20 mouse cellular contexts compared by ENCODE assay signal in genomic region chr12:79854507-79854906, GRCm38 (mm10).
DNase-seq lines count a peak whose midpoint lies in the region; ATAC-seq and TF ChIP-seq lines count a peak whose summit lies in the region.
"Had no signal": no experiment of that assay in that cellular context is flagged by ENCODE, and none has a peak within 500 bp of the region (broad histone marks: within the 10 kb centered on the region; RNA-seq: fewer than 3 reads in every experiment).

No protein-coding gene starts in this region.

- H3K4me2 ChIP-seq in forebrain, embryonic 11.5 days (ENCODE audit: low read depth, low read length, severe bottlenecking) = no peak overlapping the region
- H3K4me2 ChIP-seq in forebrain, embryonic 13.5 days = no peak overlapping the region
- no peak overlapping the region for H3K4me2 ChIP-seq in kidney, postnatal 0 days (ENCODE audit: low read length)
- H3K4me2 ChIP-seq: heart, embryonic 12.5 days; limb, embryonic 15.5 days; liver, embryonic 15.5 days; midbrain, embryonic 12.5 days; neural tube, embryonic 12.5 days had no signal

- H3K9ac ChIP-seq in forebrain, embryonic 11.5 days (ENCODE audit: low read length) = no peak overlapping the region
- no peak overlapping the region for H3K9ac ChIP-seq in forebrain, embryonic 13.5 days
- H3K9ac ChIP-seq in kidney, postnatal 0 days (ENCODE audit: low read depth, low read length) = no peak overlapping the region
- H3K9ac ChIP-seq: heart, embryonic 12.5 days; limb, embryonic 15.5 days; liver, embryonic 15.5 days; midbrain, embryonic 12.5 days; neural tube, embryonic 12.5 days had no signal

- no peaks in the 10 kb centered on the region for H3K27me3 ChIP-seq in forebrain, embryonic 11.5 days (ENCODE audit: control insufficient read depth, insufficient read depth, low read length)
- H3K27me3 ChIP-seq in forebrain, embryonic 13.5 days = no peaks in the 10 kb centered on the region
- no peaks in the 10 kb centered on the region for H3K27me3 ChIP-seq in kidney, postnatal 0 days (ENCODE audit: insufficient read depth, low read length)
- no peaks in the 10 kb centered on the region for H3K27me3 ChIP-seq in testis, adult 2 months (ENCODE audit: control insufficient read depth, insufficient read depth, low read length)
- H3K27me3 ChIP-seq: heart, embryonic 12.5 days; limb, embryonic 15.5 days; liver, embryonic 15.5 days; midbrain, embryonic 12.5 days; neural tube, embryonic 12.5 days had no signal

- WGBS in forebrain, embryonic 11.5 days = 92% methylated on average over 2 of the region's 2 CpGs
- 90% methylated on average over 2 of the region's 2 CpGs for WGBS in forebrain, embryonic 13.5 days
- 83% methylated on average over 2 of the region's 2 CpGs for WGBS in kidney, postnatal 0 days

- no peak for TF ChIP-seq POLR2A in testis, adult 2 months (IDR thresholded peaks at IDR 0.05; ENCODE audit: control insufficient read depth, low read depth, low read length)

- no peak for TF ChIP-seq CTCF in kidney, postnatal 0 days (IDR thresholded peaks at IDR 0.05; ENCODE audit: low read depth)
- TF ChIP-seq CTCF in testis, adult 2 months (IDR thresholded peaks at IDR 0.05; ENCODE audit: control insufficient read depth, insufficient read depth, insufficient replicate concordance, low read depth, low read length) = no peak

- no peaks in the 10 kb centered on the region for H3K36me3 ChIP-seq in forebrain, embryonic 11.5 days (ENCODE audit: control insufficient read depth, insufficient read depth, low read length)
- H3K36me3 ChIP-seq in forebrain, embryonic 13.5 days (ENCODE audit: poor library complexity, severe bottlenecking) = no peaks in the 10 kb centered on the region
- H3K36me3 ChIP-seq in kidney, postnatal 0 days (ENCODE audit: insufficient read depth, low read length) = no peaks in the 10 kb centered on the region
- no peaks in the 10 kb centered on the region for H3K36me3 ChIP-seq in testis, adult 2 months (ENCODE audit: control insufficient read depth, insufficient read depth, low read length)
- H3K36me3 ChIP-seq: heart, embryonic 12.5 days; limb, embryonic 15.5 days; liver, embryonic 15.5 days; midbrain, embryonic 12.5 days; neural tube, embryonic 12.5 days had no signal

- H3K4me1 ChIP-seq in forebrain, embryonic 11.5 days (replicated peaks; ENCODE audit: control insufficient read depth, insufficient read depth, low read length) = peaks cover 2% of the 10 kb centered on the region
- H3K4me1 ChIP-seq in forebrain, embryonic 13.5 days = peaks cover 11% of the 10 kb centered on the region
- peaks cover 18% of the 10 kb centered on the region; the same call in 1 of the 2 replicates for H3K4me1 ChIP-seq in kidney, postnatal 0 days (replicated peaks; ENCODE audit: insufficient read depth, low read length)
- peaks cover 2% of the 10 kb centered on the region; the same call in 1 of the 2 replicates for H3K4me1 ChIP-seq in testis, adult 2 months (ENCODE audit: control insufficient read depth, insufficient read depth, low read length)

- no peak overlapping the region for H3K27ac ChIP-seq in forebrain, embryonic 11.5 days (ENCODE audit: low read depth, low read length)
- no peak overlapping the region for H3K27ac ChIP-seq in forebrain, embryonic 13.5 days
- H3K27ac ChIP-seq in kidney, postnatal 0 days = peak overlapping the region; percentile 47; the same call in 1 of the 2 replicates
- peak overlapping the region; percentile 40; the same call in 1 of the 2 replicates for H3K27ac ChIP-seq in testis, adult 2 months (ENCODE audit: control insufficient read depth, insufficient read depth, low read depth, low read length)
- H3K27ac ChIP-seq: liver, embryonic 15.5 days; midbrain, embryonic 12.5 days; neural tube, embryonic 12.5 days had no signal

- ATAC-seq in forebrain, embryonic 11.5 days (replicated peaks; ENCODE audit: low FRiP score) = no peak
- ATAC-seq in forebrain, embryonic 13.5 days = no peak
- no peak for ATAC-seq in kidney, postnatal 0 days (replicated peaks; ENCODE audit: low FRiP score, low read depth)
- no peak for ATAC-seq in activated CD4-positive, CD25-positive, alpha-beta regulatory T cell, adult 4 months
- ATAC-seq: hindbrain, embryonic 16.5 days had no signal

- DNase-seq in forebrain, embryonic 11.5 days (ENCODE audit: low spot score) = peak; percentile 28
- no peak for DNase-seq in kidney, postnatal 0 days (ENCODE audit: low spot score)
- DNase-seq in kidney, postnatal 10 days = no peak
- no peak for DNase-seq in testis, postnatal 14 days (ENCODE audit: low spot score)
- DNase-seq in layer of hippocampus, postnatal 10 days (ENCODE audit: low spot score in 2 of 2) = no peak
- DNase-seq: adrenal gland, adult 8-10 months; cerebellum, adult 9-10 months; heart, postnatal 36 days; kidney, adult 18-20 months; layer of hippocampus, postnatal 36 days; right cerebral cortex, postnatal 4 days had no signal

- no peak overlapping the region for H3K4me3 ChIP-seq in forebrain, embryonic 11.5 days (ENCODE audit: low read depth, low read length)
- H3K4me3 ChIP-seq in forebrain, embryonic 13.5 days = no peak overlapping the region
- no peak overlapping the region for H3K4me3 ChIP-seq in kidney, postnatal 0 days (replicated peaks; ENCODE audit: low read depth, low read length)
- no peak overlapping the region for H3K4me3 ChIP-seq in testis, adult 2 months (ENCODE audit: control insufficient read depth, low read depth, low read length)
- H3K4me3 ChIP-seq: heart, embryonic 12.5 days; limb, embryonic 15.5 days; liver, embryonic 15.5 days; midbrain, embryonic 12.5 days; neural tube, embryonic 12.5 days had no signal

- no peaks in the 10 kb centered on the region for H3K9me3 ChIP-seq in forebrain, embryonic 11.5 days (ENCODE audit: control insufficient read depth, low read length)
- no peaks in the 10 kb centered on the region for H3K9me3 ChIP-seq in forebrain, embryonic 13.5 days (replicated peaks)
- no peaks in the 10 kb centered on the region for H3K9me3 ChIP-seq in kidney, postnatal 0 days (replicated peaks; ENCODE audit: low read length)
- H3K9me3 ChIP-seq: liver, embryonic 15.5 days had no signal

Comparison
In these comparisons a context has a peak if more than half of its experiments do, and no peak if none do; other contexts are left out.
1. H3K27ac ChIP-seq: peak in kidney, postnatal 0 days (single experiment) and testis, adult 2 months (single experiment); none in forebrain, embryonic 11.5 days (single experiment) and forebrain, embryonic 13.5 days (single experiment).